Mouse (Mus musculus): ENCODE data around the gene Mcub. TPM values are rescaled to one million over a fixed set of nuclear protein-coding genes. Genes with fewer than 3 reads are reported as not detected.

The Mcub gene
- 1 to 10 TPM; 1.2 to 1.4 TPM for total RNA-seq (2021)
- long read RNA-seq, experiment 1, partial matches to known transcripts, result 0 of 1 reads
- long read RNA-seq, experiment 1, other reads (novel, unspliced or antisense), result 0 of 1 reads
- long read RNA-seq, experiment 2, result 0 reads

DNA sequence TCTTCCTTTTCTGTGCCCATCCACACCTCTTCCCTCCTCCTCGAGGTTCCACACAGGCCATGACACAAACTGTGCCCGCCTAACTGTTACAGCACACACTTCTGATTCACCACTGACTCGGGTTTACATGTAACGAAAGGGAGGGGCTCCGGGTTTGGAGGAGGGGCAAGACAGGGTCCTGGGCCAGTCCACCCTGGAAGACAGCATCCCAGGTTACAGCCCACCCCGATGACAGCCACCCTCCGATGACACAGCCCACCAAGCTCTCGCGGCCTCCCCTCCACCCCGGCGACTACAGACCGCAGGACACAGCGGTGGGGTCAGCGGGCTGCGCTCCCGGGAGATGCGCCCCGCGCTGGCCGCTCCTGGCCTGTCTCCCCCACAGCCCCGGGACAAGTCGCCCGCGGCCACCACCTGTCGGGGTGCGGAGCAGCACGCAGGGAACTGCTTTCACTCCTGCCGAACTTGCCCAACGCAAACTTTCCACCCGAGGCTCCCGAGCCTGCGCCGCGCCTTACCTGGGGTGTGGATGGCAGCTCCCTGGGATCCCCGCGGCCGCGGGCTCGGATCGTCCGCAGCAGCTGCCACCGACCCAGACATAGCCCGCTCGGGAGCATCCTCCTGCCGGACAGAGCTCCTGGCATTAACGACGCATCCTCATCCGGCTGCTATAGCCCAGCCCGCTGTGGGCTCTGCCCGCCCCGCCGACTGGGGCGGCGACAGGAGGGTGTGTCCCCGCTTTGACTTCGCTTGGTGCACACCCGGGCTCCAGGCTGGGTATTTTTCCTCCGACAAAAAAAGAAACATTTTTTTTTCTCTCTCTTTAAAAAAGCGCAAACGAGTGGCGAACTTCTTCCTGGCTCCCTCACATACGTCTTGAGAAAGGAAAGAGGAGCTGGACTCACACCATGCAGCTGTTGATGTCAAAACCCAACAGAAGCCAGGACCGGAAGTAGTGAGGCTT lies at the start of gene Mcub:
Mcub (minus strand) TSS at position 775 of the 964 bp plus-strand sequence.
- peak within 1 kb of the TSS; percentile 55 for H3K4me3 ChIP-seq
- TF ChIP-seq CTCF (IDR thresholded peaks at IDR 0.05), result no peak
- H3K27ac ChIP-seq, result no peak within 1 kb of the TSS
- intact Hi-C loops (cut with DNase I), result loop anchor here (5.0 kb wide), 1 partner anchor 52 kb away; no protein-coding TSS in a partner anchor
- no peak for DNase-seq (ENCODE audit: extremely low spot score in 1 of 2, low spot score in 2 of 2)

- DNase-seq (ENCODE audit: extremely low spot score in 1 of 2, low spot score in 2 of 2), result no peak
- TF ChIP-seq CTCF (IDR thresholded peaks at IDR 0.05), result no peak
- Histone ChIP-seq H3K4me3 (no peak overlapping the region), H3K27ac (no peak overlapping the region)
- intact Hi-C loops (cut with DNase I), result no loop called here
Measured at GRCm38 (mm10) chr3:130012943-130013342, 42.9 kb upstream of the Mcub start.

DNA sequence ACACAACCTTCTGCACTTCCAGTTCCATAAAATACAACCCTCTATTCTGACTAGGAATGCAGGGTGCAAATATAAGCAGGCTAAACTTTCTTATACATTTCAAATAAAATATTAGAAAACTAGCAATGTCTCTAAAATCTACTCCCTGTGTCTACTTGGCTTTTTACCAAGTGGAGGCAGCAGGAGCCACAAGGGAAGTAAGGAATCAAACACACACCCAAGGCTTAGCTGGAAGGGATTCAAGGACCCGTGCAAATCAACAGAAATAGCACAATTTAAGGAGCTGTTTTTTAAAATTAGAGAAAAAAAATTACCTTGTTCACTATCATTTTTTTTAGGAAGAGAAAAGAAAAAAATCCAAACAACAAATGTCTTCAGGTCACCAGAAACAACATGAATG lies 41.2 kb upstream of the Mcub start:
- no peak for DNase-seq (ENCODE audit: extremely low spot score in 1 of 2, low spot score in 2 of 2)

GRCm38 (mm10) chr3:130006141-130006540 lies 36.1 kb upstream of the Mcub start:
- intact Hi-C loops (cut with DNase I), result no loop called here
- DNase-seq (ENCODE audit: extremely low spot score in 1 of 2, low spot score in 2 of 2), result no peak
- Histone ChIP-seq H3K4me3 (no peak overlapping the region), H3K27ac (no peak overlapping the region)
- TF ChIP-seq CTCF (IDR thresholded peaks at IDR 0.05), result no peak

More for the DNA sequence above, 41.2 kb upstream of the Mcub start:
- intact Hi-C loops (cut with DNase I), result no loop called here
- Histone ChIP-seq H3K4me3 (no peak overlapping the region), H3K27ac (no peak overlapping the region)
- no peak for TF ChIP-seq CTCF (IDR thresholded peaks at IDR 0.05)

DNA sequence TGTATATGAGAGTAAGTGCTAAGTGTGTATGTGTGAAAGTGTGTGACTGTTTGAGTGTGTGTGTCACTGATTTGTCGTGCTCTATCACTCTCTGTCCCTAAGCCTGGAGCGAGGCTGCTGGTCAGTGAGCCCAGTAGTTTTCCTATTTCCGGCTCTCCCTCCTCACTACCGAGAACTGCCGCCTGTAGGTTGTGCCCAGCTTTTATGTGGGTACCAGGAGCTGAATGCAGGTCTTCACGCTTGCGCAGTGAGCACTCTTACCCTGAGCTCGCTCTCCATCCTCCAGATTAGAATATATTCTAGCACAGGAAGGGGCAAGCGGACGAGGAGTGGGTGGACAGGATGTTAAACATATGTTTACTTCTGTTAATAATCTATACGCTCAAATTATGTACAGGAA lies 30.9 kb upstream of the Mcub start:
- intact Hi-C loops (cut with DNase I), result no loop called here
- no peak for DNase-seq (ENCODE audit: extremely low spot score in 1 of 2, low spot score in 2 of 2)
- no peak overlapping the region for H3K27ac ChIP-seq
- no peak overlapping the region for H3K4me3 ChIP-seq
- no peak for TF ChIP-seq CTCF (IDR thresholded peaks at IDR 0.05)

GRCm38 (mm10) chr3:129998526-129998925 lies 28.5 kb upstream of the Mcub start:
- intact Hi-C loops (cut with DNase I), result loop anchor here (2.0 to 5.0 kb wide), 2 partner anchors 62 to 81 kb away; partner anchors contain the start of gene Sec24b
- H3K27ac ChIP-seq, result peak overlapping the region; percentile 29
- DNase-seq (ENCODE audit: extremely low spot score in 1 of 2, low spot score in 2 of 2), result no peak
- H3K4me3 ChIP-seq, result no peak overlapping the region
- TF ChIP-seq CTCF (IDR thresholded peaks at IDR 0.05), result no peak

- intact Hi-C loops (cut with DNase I), result loop anchor here (2.0 to 5.0 kb wide), 2 partner anchors 63 to 81 kb away; partner anchors contain the start of gene Sec24b
- H3K4me3 ChIP-seq, result no peak overlapping the region
- no peak for TF ChIP-seq CTCF (IDR thresholded peaks at IDR 0.05)
- H3K27ac ChIP-seq, result peak overlapping the region; percentile 29
- DNase-seq (ENCODE audit: extremely low spot score in 1 of 2, low spot score in 2 of 2), result no peak
Measured at GRCm38 (mm10) chr3:129998001-129998400, 28.0 kb upstream of the Mcub start.

- TF ChIP-seq CTCF (IDR thresholded peaks at IDR 0.05), result no peak
- no peak overlapping the region for H3K4me3 ChIP-seq
- DNase-seq (ENCODE audit: extremely low spot score in 1 of 2, low spot score in 2 of 2), result no peak
- no peak overlapping the region for H3K27ac ChIP-seq
- intact Hi-C loops (cut with DNase I), result loop anchor here (5.0 kb wide), 1 partner anchor 80 kb away; no protein-coding TSS in a partner anchor
Measured at GRCm38 (mm10) chr3:129997324-129997723, 27.3 kb upstream of the Mcub start.

GRCm38 (mm10) chr3:129987297-129987696 lies 17.3 kb upstream of the Mcub start:
- intact Hi-C loops (cut with DNase I), result no loop called here
- H3K4me3 ChIP-seq, result no peak overlapping the region
- TF ChIP-seq CTCF (IDR thresholded peaks at IDR 0.05), result no peak
- H3K27ac ChIP-seq, result no peak overlapping the region
- no peak for DNase-seq (ENCODE audit: extremely low spot score in 1 of 2, low spot score in 2 of 2)

- intact Hi-C loops (cut with DNase I), result no loop called here
- DNase-seq (ENCODE audit: extremely low spot score in 1 of 2, low spot score in 2 of 2), result no peak
- Histone ChIP-seq H3K27ac (no peak overlapping the region), H3K4me3 (no peak overlapping the region)
- TF ChIP-seq CTCF (IDR thresholded peaks at IDR 0.05), result peak; percentile 8; the same call in 1 of the 2 replicates
Measured at GRCm38 (mm10) chr3:129985335-129985734, 15.3 kb upstream of the Mcub start.

GRCm38 (mm10) chr3:129984797-129985196 lies 14.8 kb upstream of the Mcub start:
- DNase-seq (ENCODE audit: extremely low spot score in 1 of 2, low spot score in 2 of 2), result no peak
- no peak for TF ChIP-seq CTCF (IDR thresholded peaks at IDR 0.05)
- intact Hi-C loops (cut with DNase I), result no loop called here
- H3K4me3 ChIP-seq, result no peak overlapping the region
- no peak overlapping the region for H3K27ac ChIP-seq

DNA sequence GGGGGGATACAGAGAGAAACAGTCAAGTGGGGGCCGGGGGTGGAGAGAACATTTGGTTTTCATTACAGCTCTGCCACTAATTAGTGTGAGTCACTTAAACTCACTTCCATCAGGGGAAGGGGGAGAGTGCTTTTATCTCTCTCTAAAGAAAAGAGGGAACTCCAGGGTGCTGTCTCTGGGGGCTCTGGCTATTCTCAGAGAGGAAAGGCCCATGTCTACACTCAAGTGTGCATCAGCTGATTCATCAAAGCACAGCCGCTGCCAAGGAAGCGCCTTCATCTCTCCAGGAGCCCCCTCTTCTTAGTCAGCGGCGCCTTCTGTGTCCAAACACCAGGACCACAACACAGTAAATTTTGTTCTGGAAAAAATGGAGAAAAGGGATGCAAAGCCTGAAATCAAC lies 12.3 kb upstream of the Mcub start:
- intact Hi-C loops (cut with DNase I), result no loop called here
- DNase-seq (ENCODE audit: extremely low spot score in 1 of 2, low spot score in 2 of 2), result no peak
- Histone ChIP-seq H3K27ac (no peak overlapping the region), H3K4me3 (no peak overlapping the region)
- TF ChIP-seq CTCF (IDR thresholded peaks at IDR 0.05), result no peak

All from left cerebral cortex, adult 2 months (tissue).